Mouse (Mus musculus) ZHBTc4 (cell line): ENCODE data around the gene Lifr.

Experiments used
- DNase-seq: peaks from one replicate; pipeline ENCODE4 v3.0.0-alpha.2; 2011; ENCODE audit warnings: low read depth, low spot score

The Lifr gene

DNA sequence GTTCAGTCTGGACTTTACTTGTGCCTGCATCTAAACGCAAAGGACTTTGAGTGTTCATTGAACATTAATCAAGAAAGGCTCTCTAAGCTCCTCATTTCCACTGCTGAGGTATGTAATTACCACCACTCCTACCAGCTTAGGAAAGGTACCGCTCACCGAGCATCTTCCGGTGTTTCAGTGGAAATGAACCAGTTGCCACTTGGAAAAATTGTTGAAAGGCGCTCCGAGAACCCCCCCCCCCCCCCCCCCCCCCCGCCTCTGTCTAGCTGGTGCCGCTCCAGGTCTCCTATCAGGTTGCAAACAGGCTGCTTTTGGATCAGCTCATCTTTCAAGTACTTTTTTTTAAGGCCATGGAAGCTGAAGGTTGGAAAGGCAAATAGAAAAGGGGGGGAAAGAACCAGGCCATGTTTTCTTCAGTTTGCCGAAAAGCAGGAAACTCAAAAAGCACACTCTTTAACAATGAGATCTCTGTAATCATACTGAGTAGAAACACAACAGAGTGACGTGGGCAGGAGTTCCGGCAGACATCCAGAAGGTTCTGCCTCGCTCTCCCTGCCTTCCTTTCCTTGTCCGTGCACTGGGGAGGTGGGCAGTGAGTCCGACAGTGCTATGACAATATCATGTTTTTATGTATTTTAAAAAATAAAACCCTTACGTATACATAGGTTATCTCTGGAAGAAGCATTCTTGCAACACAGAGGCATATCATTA lies 9.3 kb upstream of the Lifr start:
- no peak for DNase-seq

DNA sequence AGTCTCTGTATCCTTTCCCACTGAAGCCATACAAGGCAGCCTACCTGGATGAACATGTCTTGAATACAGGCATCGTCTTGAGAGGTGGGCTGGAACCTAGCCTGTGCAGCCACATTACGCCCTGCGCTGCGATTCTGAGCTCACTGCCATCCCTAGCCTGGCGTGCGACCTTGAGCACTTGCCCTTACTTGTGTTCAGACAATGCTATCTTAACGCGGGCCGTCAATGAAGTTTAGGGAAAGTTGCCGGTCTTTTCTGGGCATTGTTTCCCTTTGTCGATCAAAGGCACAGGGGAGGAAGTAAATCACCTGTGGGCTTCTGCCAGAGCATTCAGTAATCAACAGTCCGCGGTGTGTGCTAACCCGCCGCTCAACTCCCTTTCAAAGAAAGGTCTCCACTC lies 8.6 kb upstream of the Lifr start:
- peak; percentile 97 for DNase-seq

DNA sequence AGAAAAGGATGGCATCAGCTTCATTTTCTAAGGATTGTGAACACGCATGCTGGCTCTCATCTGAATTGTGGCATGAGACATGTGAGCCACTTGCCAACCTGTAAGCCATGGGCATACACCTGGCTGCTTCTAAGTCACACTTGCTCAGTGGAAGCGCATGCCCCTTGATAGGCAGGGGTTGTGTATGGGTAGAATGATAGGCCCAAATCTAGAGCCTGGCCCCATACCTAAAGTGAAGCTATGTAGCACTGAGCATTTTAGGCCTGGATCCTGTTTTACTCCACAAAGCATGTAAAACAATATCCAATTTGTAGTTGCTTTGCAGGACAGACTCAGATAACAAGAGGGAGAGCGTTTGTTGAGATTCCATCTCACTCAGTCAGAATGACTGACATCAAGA lies 7.5 kb upstream of the Lifr start:
- no peak for DNase-seq

DNA sequence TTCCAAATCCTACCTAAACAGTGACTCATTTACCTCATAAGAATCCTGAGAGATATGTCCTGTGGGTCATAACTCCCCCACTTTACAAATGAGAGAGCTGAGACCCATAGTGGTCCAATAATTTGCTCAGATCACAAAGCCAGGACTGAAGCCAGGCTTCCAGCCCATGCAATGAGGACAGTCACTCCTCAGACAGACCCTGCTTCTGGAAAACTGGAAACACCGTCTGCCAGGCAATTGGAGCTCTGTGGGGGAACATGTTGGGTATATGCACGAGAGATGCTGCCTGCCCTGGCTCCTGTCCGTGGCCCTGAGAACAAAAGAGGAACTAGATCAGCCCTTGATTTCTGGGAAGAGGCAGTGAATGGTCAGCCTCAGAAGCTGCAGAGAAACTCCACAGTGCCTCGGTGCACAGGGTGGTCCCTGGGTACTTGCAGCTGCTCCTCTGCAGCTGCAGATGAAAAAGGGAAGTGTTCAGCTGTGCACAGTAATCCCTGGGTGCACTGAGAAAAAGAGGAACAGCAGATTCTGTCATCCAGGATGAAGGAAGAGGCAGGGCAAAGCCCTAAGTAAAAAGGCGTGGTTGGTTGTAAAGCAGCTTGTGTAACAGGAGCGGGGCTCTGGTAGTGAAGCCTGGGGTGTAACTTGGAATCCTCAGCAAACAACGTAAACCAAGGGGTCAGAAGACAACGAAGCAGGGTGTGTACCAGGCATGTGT lies 5.5 kb upstream of the Lifr start:
- peak; percentile 40 for DNase-seq

DNA sequence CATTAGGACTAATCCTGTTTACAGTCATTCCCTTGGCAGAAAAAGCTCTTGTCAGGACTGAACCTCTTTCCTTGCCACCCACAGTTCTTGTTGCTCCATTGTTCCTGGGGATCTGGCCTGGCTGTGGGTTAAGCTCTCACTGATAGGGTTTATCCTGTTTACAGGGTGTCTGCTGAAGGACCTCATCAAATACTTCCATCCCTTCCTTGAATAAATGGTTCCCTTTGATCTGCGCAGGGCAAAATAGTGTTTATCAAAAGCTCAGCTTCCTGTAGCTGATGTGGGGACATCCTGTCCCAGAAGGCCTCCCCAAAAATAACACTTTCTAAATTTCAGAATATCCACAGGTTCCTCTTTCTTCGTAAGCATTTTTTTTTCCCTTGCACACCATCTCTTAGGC lies 1.7 kb upstream of the Lifr start:
- DNase-seq, result no peak

DNA sequence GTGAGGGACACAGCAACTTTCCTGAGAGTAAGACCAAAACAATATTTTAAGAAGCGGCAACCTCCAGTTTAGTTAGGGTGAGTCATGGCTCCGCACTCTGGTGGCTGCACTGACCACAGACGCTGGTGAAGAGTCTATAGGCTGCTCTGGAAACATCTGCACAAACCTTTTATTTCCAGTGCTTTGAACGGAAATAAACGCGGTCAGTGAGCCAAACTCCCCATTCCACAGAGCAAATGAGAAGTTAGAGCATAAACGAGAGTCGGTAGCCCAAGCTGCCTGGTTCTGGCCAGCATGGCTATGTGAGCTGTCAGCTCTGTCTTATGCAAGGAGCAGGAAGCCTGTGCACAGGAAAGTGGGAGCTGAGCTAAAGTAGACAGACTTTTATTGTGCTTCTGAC lies 1.9 kb downstream of the Lifr start:
- DNase-seq, result no peak

DNA sequence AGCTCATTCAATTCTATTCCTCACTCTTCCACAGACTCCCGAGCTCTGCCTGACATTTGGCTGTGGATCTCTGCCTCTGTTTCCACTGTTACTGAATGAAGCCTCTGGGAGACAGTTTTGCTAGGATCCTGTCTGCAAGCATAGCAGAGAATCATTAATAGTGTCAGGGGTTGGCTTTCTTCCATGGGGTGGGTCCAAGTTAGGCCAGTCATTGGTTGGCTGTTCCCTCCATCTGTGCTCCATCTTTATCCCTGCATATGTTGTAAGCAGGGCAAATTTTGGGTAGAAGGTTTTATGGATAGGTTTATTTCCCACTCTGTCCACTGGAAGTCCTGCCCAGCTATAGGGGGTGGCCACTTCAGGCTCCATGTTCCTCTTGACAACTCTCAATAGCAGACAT lies 9.0 kb downstream of the Lifr start:
- DNase-seq, result no peak

DNA sequence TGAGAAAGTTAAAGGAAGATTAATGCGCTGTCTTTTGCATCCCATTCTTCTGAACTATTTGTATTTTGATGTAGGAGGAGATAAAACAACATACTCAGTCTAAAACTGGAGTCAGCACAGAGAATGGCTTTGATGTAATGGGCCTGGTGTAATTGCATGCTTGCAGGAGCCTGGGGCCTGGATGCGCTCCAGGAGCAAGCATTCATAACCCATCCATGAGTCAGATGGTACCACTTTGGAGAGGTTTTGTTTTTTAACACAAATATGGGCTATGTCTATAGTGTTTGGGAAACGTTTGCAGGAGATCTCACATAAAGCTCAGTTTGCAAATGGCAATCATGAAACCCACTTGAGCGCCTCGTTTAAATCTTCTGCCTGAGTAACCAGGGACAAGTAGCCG lies 9.8 kb downstream of the Lifr start:
- DNase-seq, result no peak

DNA sequence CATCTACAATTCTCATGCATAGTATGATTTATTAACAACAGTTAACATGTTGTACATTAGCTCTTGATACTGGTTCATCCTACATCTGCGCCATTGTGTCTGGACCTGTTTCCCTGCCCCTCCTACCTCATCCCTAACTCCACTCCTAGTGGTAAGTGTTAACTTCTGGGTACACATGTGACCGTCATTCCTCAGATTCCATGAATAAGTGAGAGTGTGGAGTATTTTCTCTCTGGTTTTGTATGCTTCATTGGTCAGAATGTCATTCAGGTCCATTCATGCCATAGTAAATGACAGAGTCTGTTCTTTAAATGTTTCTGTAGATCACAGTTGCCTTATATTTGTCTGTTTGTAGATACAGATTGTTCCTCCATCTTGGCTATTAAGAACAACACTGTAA lies 12.6 kb downstream of the Lifr start:
- DNase-seq, result no peak

DNA sequence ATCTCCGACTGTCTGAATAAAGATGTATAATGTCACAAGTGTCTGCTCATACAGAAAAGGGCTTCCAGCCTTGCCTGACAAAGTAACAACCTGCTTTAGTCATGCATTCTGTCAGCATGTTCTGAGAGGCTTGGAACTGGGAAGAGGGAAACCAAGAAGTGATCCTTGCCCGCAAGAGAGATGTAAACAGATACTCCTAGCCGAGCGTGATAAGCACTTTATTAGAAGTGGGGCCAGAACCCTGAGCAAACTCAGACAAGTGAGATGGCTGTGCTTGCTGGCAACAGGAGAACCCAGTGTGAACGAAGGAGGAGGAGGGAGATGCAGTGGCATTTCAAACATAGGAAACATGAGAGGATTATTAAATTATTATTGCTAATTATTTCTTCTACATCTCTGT lies 14.8 kb downstream of the Lifr start:
- DNase-seq, result no peak

DNA sequence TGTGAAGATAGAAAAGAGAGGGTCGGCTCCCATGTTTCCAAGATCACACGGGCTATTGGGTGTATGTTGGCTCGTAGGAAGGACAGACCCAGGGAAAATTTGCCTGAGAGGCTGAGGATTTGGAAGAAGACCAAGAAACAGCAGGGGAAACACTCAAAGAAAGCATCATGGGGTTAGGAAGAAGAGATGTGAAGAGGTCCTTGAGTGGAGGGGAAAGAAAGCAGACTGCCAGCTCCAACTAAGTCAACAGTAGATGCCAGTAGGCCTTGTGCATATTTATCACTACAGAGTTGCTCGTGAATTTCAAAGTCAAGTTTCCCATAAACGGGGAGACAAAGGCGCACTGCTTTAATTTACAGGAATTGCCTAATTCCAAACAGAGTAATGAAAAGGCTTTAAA lies 17.7 kb downstream of the Lifr start:
- no peak for DNase-seq

DNA sequence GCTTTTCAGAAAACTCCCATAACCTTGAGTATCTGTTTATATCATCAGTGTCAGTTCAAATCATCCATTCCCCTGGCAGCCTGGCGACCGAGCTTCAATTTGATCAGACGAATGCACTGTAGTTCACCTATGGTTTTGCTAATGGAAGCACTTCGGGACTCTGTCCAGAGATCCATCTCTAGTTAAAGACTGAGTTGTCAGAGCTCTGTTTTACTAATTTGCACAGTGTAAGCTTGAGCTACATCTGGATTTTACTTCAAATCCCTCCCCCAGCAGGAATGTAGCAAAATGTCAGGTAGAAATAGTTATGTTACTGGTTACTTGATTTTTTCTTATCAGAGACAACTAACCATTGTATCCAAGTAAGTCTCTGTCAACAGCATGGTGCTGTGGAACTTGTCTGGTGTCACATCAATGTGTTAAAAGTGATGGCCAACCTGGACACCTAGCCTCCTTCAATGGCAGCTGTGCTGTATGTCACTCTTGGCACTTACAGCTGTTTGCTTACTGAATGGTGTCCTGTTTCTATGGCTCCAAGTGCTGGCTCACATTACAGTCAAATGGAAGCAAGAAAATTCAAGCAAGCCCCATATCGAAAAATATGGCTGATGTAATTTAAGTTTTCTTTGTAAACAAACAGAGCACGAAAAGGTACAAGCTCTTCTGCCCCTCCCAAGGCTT lies 22.0 kb downstream of the Lifr start:
- DNase-seq, result no peak

DNA sequence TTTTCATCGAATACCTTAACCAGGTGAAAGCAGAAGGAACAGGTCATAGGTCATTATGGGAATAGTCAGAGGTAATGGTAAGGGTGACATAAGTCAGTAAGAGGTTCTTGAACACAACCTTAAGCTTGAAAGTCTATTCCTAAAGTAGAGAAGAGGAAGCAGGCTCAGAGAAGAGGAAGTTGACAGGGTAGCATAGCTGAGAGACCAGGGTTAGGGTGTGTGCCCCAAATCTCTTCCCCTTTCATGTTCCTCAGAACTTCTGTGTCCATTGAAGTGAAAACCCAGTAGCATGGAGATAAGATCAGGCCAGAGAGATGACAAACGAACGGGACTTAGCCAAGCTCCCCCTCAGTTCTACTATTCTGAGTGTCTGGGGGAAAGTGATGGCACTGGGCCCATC lies 23.5 kb downstream of the Lifr start:
- DNase-seq, result no peak

DNA sequence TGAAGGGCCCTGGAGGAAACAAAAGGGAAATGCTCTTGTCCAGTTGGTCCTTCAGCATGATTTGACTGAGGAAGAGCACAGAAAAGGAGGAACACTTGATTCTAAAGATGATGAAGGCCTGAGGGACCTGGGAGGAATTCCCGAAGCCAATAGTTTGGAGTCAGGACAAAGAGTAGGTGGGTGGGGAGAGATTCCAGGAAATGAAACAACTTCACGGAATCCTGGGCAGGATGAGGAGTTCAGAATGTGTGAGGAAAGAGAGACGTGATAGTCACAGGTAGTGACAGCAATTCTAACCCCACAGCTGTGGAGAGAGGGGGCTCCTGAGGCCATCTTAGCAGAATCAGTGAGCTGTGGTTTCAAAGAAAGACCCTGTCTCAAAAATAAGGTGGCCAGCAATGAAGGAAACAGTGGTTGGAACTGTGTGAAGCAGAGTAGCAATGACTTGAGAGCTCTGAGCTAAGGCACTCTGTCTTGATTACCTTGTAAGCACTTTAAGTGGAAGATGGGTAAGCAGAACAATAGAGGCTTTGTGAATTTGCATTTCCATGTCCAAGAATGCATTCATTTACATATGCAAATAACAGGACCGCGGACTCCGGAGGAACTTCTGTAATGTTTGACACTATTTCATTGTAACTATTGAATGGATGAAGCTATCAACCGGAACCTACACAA lies 25.1 kb downstream of the Lifr start:
- peak; percentile 86 for DNase-seq

DNA sequence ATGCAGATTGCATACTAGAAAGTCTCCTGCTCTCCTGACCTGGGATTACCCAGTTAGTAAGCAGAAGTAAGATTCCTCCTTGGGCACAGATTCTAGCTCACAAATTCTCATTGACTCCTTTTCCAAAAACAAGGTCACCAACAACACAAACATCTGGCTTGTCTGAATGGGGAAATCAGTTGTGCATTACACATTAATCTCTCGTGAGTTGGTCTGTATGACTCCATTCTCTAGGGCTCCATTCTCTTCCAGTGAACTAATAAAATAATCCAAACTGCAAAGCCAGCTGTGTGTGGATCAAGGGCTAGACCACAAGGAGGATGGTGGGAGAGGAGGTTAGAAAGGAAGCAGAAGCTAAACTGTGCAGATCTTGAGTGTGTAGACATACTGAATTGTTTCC lies 25.8 kb downstream of the Lifr start:
- peak; percentile 66 for DNase-seq

DNA sequence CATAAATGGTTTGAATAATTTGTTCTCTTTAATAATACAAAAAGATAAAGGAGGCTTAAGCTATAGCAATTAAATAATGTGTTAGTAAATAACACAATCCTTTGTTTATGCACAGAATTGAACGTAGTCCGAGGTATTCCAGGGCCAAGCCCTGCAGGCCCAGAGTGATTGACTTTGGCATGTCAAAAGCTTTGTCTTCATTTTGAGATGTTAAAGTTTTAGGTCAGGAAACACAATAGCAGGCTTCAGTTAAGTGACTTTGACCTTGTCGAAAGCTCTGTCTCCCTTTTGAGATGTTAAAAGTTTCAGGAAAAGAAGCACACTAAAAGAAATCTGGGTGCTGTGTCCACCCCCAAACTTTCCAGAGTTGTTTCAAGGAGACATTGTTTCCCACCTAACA lies 26.3 kb downstream of the Lifr start:
- peak; percentile 91 for DNase-seq

DNA sequence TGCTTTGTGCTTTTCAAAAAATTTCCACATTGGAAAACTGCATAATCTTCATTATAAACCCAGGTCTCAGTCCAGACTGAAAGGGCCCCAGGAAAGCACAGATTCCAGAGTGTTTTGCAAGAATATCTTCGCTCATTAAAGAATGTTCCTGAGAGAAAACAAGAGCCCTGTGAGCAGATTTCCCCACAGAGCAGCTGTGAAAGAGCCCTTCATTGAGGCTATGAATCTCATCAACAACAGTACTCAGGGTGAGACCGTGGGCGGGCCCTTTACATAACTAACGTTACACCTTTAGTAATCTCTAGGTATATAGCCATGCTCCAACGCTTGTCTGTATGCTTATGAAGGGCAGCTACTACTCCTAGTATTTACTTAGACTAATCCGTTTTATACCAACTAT lies 27.5 kb downstream of the Lifr start:
- DNase-seq, result peak; percentile 50

DNA sequence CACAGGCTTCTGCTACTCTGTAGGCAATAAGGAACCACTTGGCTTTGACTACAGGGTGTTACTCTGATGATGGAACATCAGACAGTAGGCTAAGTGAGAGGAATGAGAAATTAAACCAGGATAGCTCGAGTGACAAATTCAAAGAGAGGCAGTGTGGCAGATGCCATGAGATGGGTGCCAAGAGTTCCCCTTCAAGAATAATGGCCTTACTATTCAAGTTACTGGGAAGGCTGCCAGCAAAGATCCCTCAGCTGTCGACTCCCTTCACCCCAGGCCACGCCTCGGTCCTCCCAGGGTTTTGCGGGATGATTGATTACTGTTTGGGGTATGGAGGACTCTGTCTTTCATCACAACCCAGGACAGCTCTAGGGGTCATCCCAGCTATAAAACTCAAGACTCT lies 28.4 kb downstream of the Lifr start:
- no peak for DNase-seq

DNA sequence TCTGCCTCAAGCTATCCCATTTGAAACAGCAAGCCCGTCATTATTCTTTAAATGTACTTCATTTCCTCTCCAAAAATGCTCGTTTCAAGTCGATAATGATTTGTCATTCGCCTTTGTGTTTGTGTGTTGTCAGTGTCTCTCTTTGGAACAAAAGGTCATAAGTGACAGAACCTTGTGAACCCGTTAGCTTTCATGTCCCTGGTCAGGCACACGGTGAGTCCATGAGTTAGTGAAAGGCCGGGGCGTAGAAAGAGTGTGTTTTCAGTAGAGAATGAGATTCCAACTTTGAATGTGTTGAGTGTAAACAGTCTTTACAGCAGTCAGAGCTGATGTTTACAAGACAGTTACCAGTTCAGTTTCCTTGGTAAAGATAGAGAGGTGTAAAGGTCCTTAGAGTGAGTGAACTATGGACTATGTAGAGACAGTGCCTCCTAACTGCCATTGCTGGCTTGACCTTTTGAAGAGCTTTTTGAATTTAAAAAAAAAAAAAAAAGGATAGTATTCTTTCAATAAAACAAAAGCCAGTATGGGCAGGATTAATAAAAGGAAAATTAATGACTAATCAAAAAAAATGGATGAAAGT lies 29.6 kb downstream of the Lifr start:
- DNase-seq, result no peak

DNA sequence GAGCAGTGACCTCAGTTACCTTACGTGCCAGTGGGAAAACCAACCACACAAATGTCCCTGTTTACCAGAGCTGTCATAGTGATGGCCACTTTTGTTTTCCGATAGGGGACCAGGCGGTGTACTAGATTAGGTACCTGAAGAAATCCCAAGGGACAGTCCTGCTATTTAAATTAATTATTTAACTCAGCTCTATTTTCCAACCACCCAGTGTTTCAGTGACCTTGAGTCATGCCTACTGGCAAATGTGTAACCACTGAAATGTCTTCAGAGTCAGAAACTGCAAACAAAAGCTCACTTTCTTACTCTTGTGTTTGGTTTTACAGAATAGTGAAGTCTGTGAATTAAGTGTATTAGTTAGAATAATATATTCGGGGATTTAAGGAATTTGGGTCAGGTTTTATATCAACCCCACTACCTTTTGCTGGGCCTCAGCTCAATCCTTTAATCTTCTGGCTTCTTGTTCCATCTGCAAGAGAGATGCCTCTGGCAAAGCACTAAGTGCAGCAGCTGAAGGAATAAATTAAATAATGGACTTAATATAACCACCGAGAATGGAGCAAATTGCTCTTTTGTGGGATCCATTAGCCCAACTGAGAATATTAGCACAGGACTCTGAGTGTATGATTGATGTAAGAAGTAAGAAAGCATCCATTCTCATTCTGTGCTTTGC lies 33.5 kb downstream of the Lifr start:
- no peak for DNase-seq

DNA sequence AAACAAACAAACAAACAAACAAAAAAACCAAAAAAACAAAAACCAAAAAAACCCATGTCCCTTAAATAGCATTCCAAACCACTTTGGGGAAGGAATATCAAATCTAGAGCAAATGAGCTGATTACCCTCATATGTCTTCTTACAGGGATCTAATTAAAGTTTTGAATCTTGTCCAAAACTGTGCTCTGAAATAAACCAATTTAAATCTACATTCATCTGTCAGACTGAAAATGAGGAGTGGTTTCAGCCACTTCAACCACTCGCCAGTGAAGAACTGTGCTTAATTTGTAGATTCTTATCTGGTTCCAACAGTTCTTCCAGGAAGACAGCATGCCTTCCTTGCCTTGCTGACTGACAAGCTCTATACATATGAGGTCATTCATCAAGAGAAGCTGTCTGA lies 35.8 kb downstream of the Lifr start:
- DNase-seq, result no peak
